Mouse (Mus musculus) neural tube, embryonic 13.5 days (tissue): ENCODE results near the gene Ppm1l. TPM values are rescaled to one million over a fixed set of nuclear protein-coding genes. Genes with fewer than 3 reads are reported as not detected.

Experiments
- ATAC-seq: fragments of 200-750 bp; cut with Nextera tagmentation; 2 replicates; pipeline ENCODE4 v1.8.0; 2017; ENCODE audit warnings: low read depth, mild to moderate bottlenecking, moderate TSS enrichment, moderate library complexity
- H3K27ac ChIP-seq: fragments of 300-500 bp; sonication (generic); replicated peaks from 2 replicates; pipeline ENCODE4 v1.5.1; 2015; ENCODE audit warnings: moderate library complexity, mild to moderate bottlenecking, inconsistent platforms
- H3K27me3 ChIP-seq: fragments of 300-500 bp; sonication (generic); 2 replicates; pipeline ENCODE4 v1.6.1; 2015; ENCODE audit warnings: mild to moderate bottlenecking, inconsistent platforms
- H3K36me3 ChIP-seq: fragments of 300-500 bp; sonication (generic); 2 replicates; pipeline ENCODE4 v1.6.1; 2015; ENCODE audit warnings: mild to moderate bottlenecking, inconsistent platforms
- H3K4me1 ChIP-seq: fragments of 300-500 bp; sonication (generic); replicated peaks from 2 replicates; pipeline ENCODE4 v1.6.1; 2015; ENCODE audit warnings: inconsistent platforms
- H3K4me2 ChIP-seq: fragments of 300-500 bp; sonication (generic); 2 replicates; pipeline ENCODE4 v1.6.1; 2015; ENCODE audit warnings: inconsistent platforms, mild to moderate bottlenecking, moderate library complexity
- H3K4me3 ChIP-seq: fragments of 300-500 bp; sonication (generic); 2 replicates; pipeline ENCODE4 v1.5.1; 2015; ENCODE audit warnings: mild to moderate bottlenecking, inconsistent platforms
- H3K9ac ChIP-seq: fragments of 300-500 bp; sonication (generic); 2 replicates; pipeline ENCODE4 v1.6.1; 2015; ENCODE audit warnings: moderate library complexity, mild to moderate bottlenecking, inconsistent platforms
- H3K9me3 ChIP-seq: fragments of 300-500 bp; sonication (generic); 2 replicates; pipeline ENCODE4 v1.6.1; 2016; ENCODE audit warnings: inconsistent platforms
- WGBS: fragments of 180-500 bp; shearing (Covaris S2); methylation state at CpG from one replicate; pipeline ENCODE4 v1.1.7; 2015; 5-methylcytosine and 5-hydroxymethylcytosine counted together
- polyA plus RNA-seq: library from polyadenylated mRNA; unstranded; fragments of >200 nt; fragmentation: Nextera tagmentation; extraction: Ambion mirVana; gene quantifications from 2 replicates; pipeline ENCODE4 v1.2.1, GENCODE M21; 2015

Ppm1l gene
- polyA plus RNA-seq, 1 experiment from 2014 or later = 24.9 TPM

GRCm38 (mm10) chr3:69341514-69341913 is 24.9 kb downstream of the Ppm1l start:
- Histone ChIP-seq H3K27me3 (no peaks in the 10 kb centered on the region), H3K36me3 (no peaks in the 10 kb centered on the region), H3K4me3 (no peak overlapping the region), H3K9ac (no peak overlapping the region), H3K27ac (no peak overlapping the region), H3K9me3 (no peaks in the 10 kb centered on the region), H3K4me2 (no peak overlapping the region), H3K4me1 (peaks cover 9% of the 10 kb centered on the region; the same call in 1 of the 2 replicates)
- WGBS = 67% methylated on average over 8 of the region's 8 CpGs
- ATAC-seq = no peak

- no peak overlapping the region for H3K27ac ChIP-seq
- no peaks in the 10 kb centered on the region for H3K9me3 ChIP-seq
- ATAC-seq = no peak
- no peak overlapping the region for H3K4me2 ChIP-seq
- 83% methylated on average over 8 of the region's 8 CpGs for WGBS
- H3K27me3 ChIP-seq = no peaks in the 10 kb centered on the region
- H3K36me3 ChIP-seq = no peaks in the 10 kb centered on the region
- no peak overlapping the region for H3K9ac ChIP-seq
- peaks cover 9% of the 10 kb centered on the region; the same call in 1 of the 2 replicates for H3K4me1 ChIP-seq
- H3K4me3 ChIP-seq = no peak overlapping the region
Measured at GRCm38 (mm10) chr3:69342247-69342921, 25.7 kb downstream of the Ppm1l start.

- H3K4me1 ChIP-seq = peaks cover 9% of the 10 kb centered on the region; the same call in 1 of the 2 replicates
- H3K9ac ChIP-seq = no peak overlapping the region
- H3K27ac ChIP-seq = no peak overlapping the region
- no peaks in the 10 kb centered on the region for H3K9me3 ChIP-seq
- no peak overlapping the region for H3K4me2 ChIP-seq
- no peak overlapping the region for H3K4me3 ChIP-seq
- WGBS = 81% methylated on average over 10 of the region's 10 CpGs
- ATAC-seq = no peak
- H3K27me3 ChIP-seq = no peaks in the 10 kb centered on the region
- H3K36me3 ChIP-seq = no peaks in the 10 kb centered on the region
Measured at GRCm38 (mm10) chr3:69343124-69343523, 26.5 kb downstream of the Ppm1l start.

- no peak for ATAC-seq
- Histone ChIP-seq H3K9me3 (no peaks in the 10 kb centered on the region), H3K36me3 (no peaks in the 10 kb centered on the region), H3K27me3 (no peaks in the 10 kb centered on the region), H3K27ac (no peak overlapping the region), H3K9ac (no peak overlapping the region), H3K4me1 (peaks cover 6% of the 10 kb centered on the region; the same call in 1 of the 2 replicates), H3K4me2 (no peak overlapping the region), H3K4me3 (no peak overlapping the region)
- 89% methylated on average over 4 of the region's 4 CpGs for WGBS
Measured at GRCm38 (mm10) chr3:69346514-69346913, 29.9 kb downstream of the Ppm1l start.

GRCm38 (mm10) chr3:69348197-69348920 is 31.7 kb downstream of the Ppm1l start:
- ATAC-seq = no peak

GRCm38 (mm10) chr3:69348921-69349237 is 32.2 kb downstream of the Ppm1l start:
- H3K27ac ChIP-seq = no peak overlapping the region
- H3K4me3 ChIP-seq = no peak overlapping the region
- no peaks in the 10 kb centered on the region for H3K36me3 ChIP-seq
- no peaks in the 10 kb centered on the region for H3K9me3 ChIP-seq
- H3K4me2 ChIP-seq = no peak overlapping the region
- no peaks in the 10 kb centered on the region for H3K27me3 ChIP-seq
- no peaks in the 10 kb centered on the region for H3K4me1 ChIP-seq
- ATAC-seq = no peak
- H3K9ac ChIP-seq = no peak overlapping the region
- WGBS = 87% methylated on average over 4 of the region's 4 CpGs

More at GRCm38 (mm10) chr3:69348197-69348920, 31.7 kb downstream of the Ppm1l start:
- 0 out of 2 replicates have a peak overlapping the region, but pooled peaks have one; percentile 33 for H3K27ac ChIP-seq
- no peaks in the 10 kb centered on the region for H3K36me3 ChIP-seq
- WGBS = 87% methylated on average over 11 of the region's 11 CpGs
- H3K4me3 ChIP-seq = no peak overlapping the region
- H3K9ac ChIP-seq = no peak overlapping the region
- H3K27me3 ChIP-seq = no peaks in the 10 kb centered on the region
- no peaks in the 10 kb centered on the region for H3K4me1 ChIP-seq
- no peak overlapping the region for H3K4me2 ChIP-seq
- no peaks in the 10 kb centered on the region for H3K9me3 ChIP-seq

GRCm38 (mm10) chr3:69349973-69350372 is 33.3 kb downstream of the Ppm1l start:
- H3K27me3 ChIP-seq = no peaks in the 10 kb centered on the region
- H3K9ac ChIP-seq = no peak overlapping the region
- H3K9me3 ChIP-seq = no peaks in the 10 kb centered on the region
- WGBS = 93% methylated on average over 6 of the region's 6 CpGs
- no peak for ATAC-seq
- no peak overlapping the region for H3K4me2 ChIP-seq
- no peaks in the 10 kb centered on the region for H3K36me3 ChIP-seq
- no peak overlapping the region for H3K4me3 ChIP-seq
- no peaks in the 10 kb centered on the region for H3K4me1 ChIP-seq
- H3K27ac ChIP-seq = no peak overlapping the region

GRCm38 (mm10) chr3:69352194-69352593 is 35.5 kb downstream of the Ppm1l start:
- H3K9me3 ChIP-seq = no peaks in the 10 kb centered on the region
- no peaks in the 10 kb centered on the region for H3K36me3 ChIP-seq
- H3K27ac ChIP-seq = no peak overlapping the region
- H3K4me1 ChIP-seq = peaks cover 8% of the 10 kb centered on the region
- WGBS = 90% methylated on average over 1 of the region's 1 CpGs
- ATAC-seq = no peak
- H3K4me2 ChIP-seq = no peak overlapping the region
- no peaks in the 10 kb centered on the region for H3K27me3 ChIP-seq
- no peak overlapping the region for H3K4me3 ChIP-seq
- H3K9ac ChIP-seq = no peak overlapping the region

- H3K9ac ChIP-seq = no peak overlapping the region
- no peak overlapping the region for H3K27ac ChIP-seq
- H3K9me3 ChIP-seq = no peaks in the 10 kb centered on the region
- no peak overlapping the region for H3K4me3 ChIP-seq
- H3K27me3 ChIP-seq = no peaks in the 10 kb centered on the region
- H3K36me3 ChIP-seq = no peaks in the 10 kb centered on the region
- H3K4me1 ChIP-seq = peaks cover 8% of the 10 kb centered on the region
- WGBS = 88% methylated on average over 2 of the region's 2 CpGs
- no peak overlapping the region for H3K4me2 ChIP-seq
- ATAC-seq = no peak
Measured at GRCm38 (mm10) chr3:69354681-69355080, 38.0 kb downstream of the Ppm1l start.

- H3K27ac ChIP-seq = no peak overlapping the region
- H3K4me3 ChIP-seq = no peak overlapping the region
- H3K36me3 ChIP-seq = no peaks in the 10 kb centered on the region
- H3K27me3 ChIP-seq = no peaks in the 10 kb centered on the region
- 0 out of 2 replicates have a peak, but pooled peaks have one; percentile 41 for ATAC-seq
- H3K9ac ChIP-seq = no peak overlapping the region
- no peaks in the 10 kb centered on the region for H3K9me3 ChIP-seq
- WGBS = 71% methylated on average over 7 of the region's 7 CpGs
- peaks cover 8% of the 10 kb centered on the region for H3K4me1 ChIP-seq
- H3K4me2 ChIP-seq = no peak overlapping the region
Measured at GRCm38 (mm10) chr3:69356078-69356665, 39.5 kb downstream of the Ppm1l start.

- no peaks in the 10 kb centered on the region for H3K9me3 ChIP-seq
- 86% methylated on average over 5 of the region's 5 CpGs for WGBS
- H3K4me1 ChIP-seq = peaks cover 14% of the 10 kb centered on the region
- H3K27me3 ChIP-seq = no peaks in the 10 kb centered on the region
- no peak for ATAC-seq
- H3K4me2 ChIP-seq = no peak overlapping the region
- H3K27ac ChIP-seq = no peak overlapping the region
- H3K36me3 ChIP-seq = no peaks in the 10 kb centered on the region
- no peak overlapping the region for H3K4me3 ChIP-seq
- no peak overlapping the region for H3K9ac ChIP-seq
Measured at GRCm38 (mm10) chr3:69356781-69357180, 40.1 kb downstream of the Ppm1l start.

GRCm38 (mm10) chr3:69357897-69358619 is 41.4 kb downstream of the Ppm1l start:
- Histone ChIP-seq H3K4me3 (no peak overlapping the region), H3K27me3 (no peaks in the 10 kb centered on the region), H3K4me1 (peaks cover 26% of the 10 kb centered on the region), H3K27ac (no peak overlapping the region), H3K9me3 (no peaks in the 10 kb centered on the region), H3K36me3 (no peaks in the 10 kb centered on the region), H3K9ac (no peak overlapping the region), H3K4me2 (no peak overlapping the region)
- no peak for ATAC-seq
- WGBS = 87% methylated on average over 12 of the region's 12 CpGs
